Mouse (Mus musculus) C3H10T1/2 (cell line): ENCODE measurements around the gene 1110057P08Rik. TPM values are rescaled to one million over a fixed set of nuclear protein-coding genes. Genes with fewer than 3 reads are reported as not detected.

Experiments
- polyA plus RNA-seq, 2 experiments: library from polyadenylated mRNA; unstranded; fragments of >200 nt; fragmentation: generic; extraction: Trizol; gene quantifications; one replicate each; pipeline ENCODE4 v1.2.1; 2012; ENCODE audit warnings: missing spikeins in 2 of 2

Gene 1110057P08Rik
- not detected for polyA plus RNA-seq

GRCm38 (mm10) chr16:89174435-89174834 lies at the start of gene 1110057P08Rik:
1110057P08Rik (plus strand) TSS chr16:89174735.

DNA sequence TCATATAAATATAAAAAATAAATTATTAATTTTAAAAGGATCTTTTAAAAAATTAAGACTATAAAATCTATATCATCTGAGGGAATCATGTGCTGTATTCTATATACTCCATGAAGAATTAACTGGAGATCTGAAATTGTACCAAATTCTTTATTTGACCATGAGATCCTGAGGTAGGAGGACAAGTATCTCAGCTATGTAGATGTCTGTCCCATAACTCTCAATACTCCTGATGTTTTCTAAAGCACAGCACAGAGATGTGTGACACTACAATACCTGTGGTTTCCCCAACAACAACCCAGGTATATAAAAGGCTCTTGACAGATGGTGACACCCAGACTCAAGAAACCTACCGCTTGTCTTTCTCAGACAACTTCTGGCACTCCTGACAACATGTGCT lies 34.0 kb upstream of the 1110057P08Rik start, which contains the start of gene Gm6358:
Gene Gm6358 (plus strand): TSS at position 301 of the 400 bp plus-strand sequence.

GRCm38 (mm10) chr16:89150786-89151185 lies 23.7 kb upstream of the 1110057P08Rik start, which contains the start of gene Gm10061:
Gm10061 (plus strand) TSS chr16:89151086.

GRCm38 (mm10) chr16:89157652-89158051 lies 16.9 kb upstream of the 1110057P08Rik start, which contains the start of gene Gm9789:
Gm9789 (plus strand) TSS chr16:89157952.

GRCm38 (mm10) chr16:89169190-89169589 lies 5.3 kb upstream of the 1110057P08Rik start, which contains the start of gene Gm7735:
Gm7735 (plus strand) TSS chr16:89169490.

GRCm38 (mm10) chr16:89205561-89205960 lies 31.0 kb downstream of the 1110057P08Rik start, which contains the start of gene Krtap20-2:
Krtap20-2 (plus strand) TSS chr16:89205861.

Other genes with a start within 250 kb of the 1110057P08Rik start
- not detected for gene Krtap19-9b, start 242.5 kb upstream of the 1110057P08Rik start, polyA plus RNA-seq
- gene Krtap16-3, start 211.9 kb upstream of the 1110057P08Rik start, polyA plus RNA-seq = not detected
- not detected for gene Krtap22-2, start 164.0 kb upstream of the 1110057P08Rik start, polyA plus RNA-seq
- gene Gm10229, start 159.5 kb upstream of the 1110057P08Rik start, polyA plus RNA-seq = not detected
- gene Krtap6-1, start 143.0 kb upstream of the 1110057P08Rik start, polyA plus RNA-seq = not detected
- gene Gm10228, start 133.3 kb upstream of the 1110057P08Rik start, polyA plus RNA-seq = not detected
- not detected for gene Krtap6-5, start 126.9 kb upstream of the 1110057P08Rik start, polyA plus RNA-seq
- gene 1110025L11Rik, start 110.7 kb upstream of the 1110057P08Rik start, polyA plus RNA-seq = not detected
- gene Krtap6-3, start 90.7 kb upstream of the 1110057P08Rik start, polyA plus RNA-seq = not detected
- gene Gm6358, start 33.9 kb upstream of the 1110057P08Rik start, polyA plus RNA-seq = not detected
- not detected for gene Gm10061, start 23.6 kb upstream of the 1110057P08Rik start, polyA plus RNA-seq
- gene Gm9789, start 16.8 kb upstream of the 1110057P08Rik start, polyA plus RNA-seq = not detected
- not detected for gene Gm7735, start 5.2 kb upstream of the 1110057P08Rik start, polyA plus RNA-seq
- not detected for gene Krtap20-2, start 31.1 kb downstream of the 1110057P08Rik start, polyA plus RNA-seq
- gene Krtap21-1, start 229.1 kb downstream of the 1110057P08Rik start, polyA plus RNA-seq = not detected
- gene Krtap6-2, start 245.4 kb downstream of the 1110057P08Rik start, polyA plus RNA-seq = not detected